Mouse (Mus musculus) olfactory bulb, adult 2 months (tissue): ENCODE measurements around the gene Ldlrad3.

Source experiments
- CTCF ChIP-seq: fragments of 200-500 bp; IDR thresholded peaks from 2 replicates; pipeline ENCODE4 v1.5.1; 2012; ENCODE audit warnings: low read depth, mild to moderate bottlenecking, low read length, moderate library complexity; ENCODE audit not compliant: insufficient read depth
- POLR2A ChIP-seq: fragments of 200-500 bp; IDR thresholded peaks from 2 replicates; pipeline ENCODE4 v1.6.1; 2012; ENCODE audit warnings: mild to moderate bottlenecking, low read depth, low read length, moderate library complexity; ENCODE audit not compliant: insufficient read depth

GRCm38 (mm10) chr2:102155306-102156015, 30.7 kb downstream of the Ldlrad3 start:
- TF ChIP-seq CTCF (no peak), POLR2A (no peak)
